Mouse (Mus musculus) lung, postnatal 14 days (tissue): ENCODE data around the gene Fmo5.

Experiments used
- DNase-seq: peaks from one replicate; pipeline ENCODE4 v3.0.0; 2021

Fmo5 gene

GRCm38 (mm10) chr3:97633456-97633855 lies 4.9 kb downstream of the Fmo5 start:
- no peak for DNase-seq

GRCm38 (mm10) chr3:97634288-97634761 lies 5.7 kb downstream of the Fmo5 start:
- DNase-seq: peak; percentile 58

GRCm38 (mm10) chr3:97641396-97641795 lies 12.8 kb downstream of the Fmo5 start:
- no peak for DNase-seq

- DNase-seq: no peak
These were observed 13.4 kb downstream of the Fmo5 start for GRCm38 (mm10) chr3:97642001-97642400.

DNA sequence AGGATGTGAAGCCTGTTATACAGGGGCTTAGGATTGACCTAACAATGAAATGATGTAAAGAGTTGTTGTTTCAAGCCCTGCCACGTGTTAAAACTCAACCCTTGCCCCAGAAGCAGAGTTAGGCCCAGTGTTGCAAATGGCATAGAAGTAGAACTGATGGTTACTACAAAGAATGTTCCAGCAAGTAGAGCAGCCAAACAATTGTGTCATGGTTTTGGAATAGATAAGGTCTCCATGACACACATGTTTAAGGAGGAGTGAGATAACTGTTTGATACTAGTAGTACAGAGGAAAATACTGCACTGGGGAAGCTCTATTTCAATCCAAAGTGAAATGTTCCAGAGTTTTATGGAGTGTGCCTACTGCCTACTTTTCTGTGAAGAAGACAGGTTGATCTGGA lies 19.9 kb downstream of the Fmo5 start:
- DNase-seq: no peak

DNA sequence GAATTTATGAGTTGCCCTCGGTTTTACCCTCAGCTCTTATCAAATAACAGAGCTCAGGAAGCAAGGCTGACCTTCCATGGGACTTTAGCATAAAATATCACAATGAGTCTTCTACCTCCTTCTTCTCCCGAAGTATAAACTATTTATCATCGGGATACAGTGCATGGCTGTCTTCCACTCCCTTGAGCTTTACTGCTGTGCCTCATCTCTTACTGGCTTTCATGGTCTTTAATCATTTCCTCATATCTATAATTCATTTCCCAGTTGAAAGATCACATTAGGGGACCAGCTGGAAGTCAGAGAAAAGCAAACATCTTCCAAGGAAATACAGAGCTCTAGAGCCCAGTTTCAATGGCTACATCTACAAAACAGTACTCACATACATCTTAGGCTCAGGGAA lies 20.4 kb downstream of the Fmo5 start:
- no peak for DNase-seq

- DNase-seq: no peak
These were observed 20.9 kb downstream of the Fmo5 start for GRCm38 (mm10) chr3:97649469-97649868.

DNA sequence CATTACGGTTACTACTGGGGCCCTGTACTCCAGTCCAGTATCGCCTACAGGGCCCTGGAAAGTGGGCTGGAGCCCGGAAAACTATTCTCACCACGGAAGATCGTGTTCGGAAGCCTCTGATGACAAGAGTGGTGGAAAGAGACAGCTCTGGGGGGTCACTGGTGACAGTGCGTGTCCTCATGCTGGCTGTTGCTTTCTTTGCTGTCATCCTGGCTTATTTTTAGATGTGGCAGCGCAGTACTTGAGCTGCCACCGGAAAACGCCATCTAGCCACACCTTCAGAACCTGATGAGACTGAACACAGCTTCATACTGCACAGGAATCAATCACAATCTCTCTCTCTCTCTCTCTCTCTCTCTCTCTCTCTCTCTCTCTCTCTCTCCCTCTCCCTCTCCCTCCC lies 23.0 kb downstream of the Fmo5 start:
- DNase-seq: no peak

GRCm38 (mm10) chr3:97653781-97654180 lies 25.2 kb downstream of the Fmo5 start:
- DNase-seq: no peak

DNA sequence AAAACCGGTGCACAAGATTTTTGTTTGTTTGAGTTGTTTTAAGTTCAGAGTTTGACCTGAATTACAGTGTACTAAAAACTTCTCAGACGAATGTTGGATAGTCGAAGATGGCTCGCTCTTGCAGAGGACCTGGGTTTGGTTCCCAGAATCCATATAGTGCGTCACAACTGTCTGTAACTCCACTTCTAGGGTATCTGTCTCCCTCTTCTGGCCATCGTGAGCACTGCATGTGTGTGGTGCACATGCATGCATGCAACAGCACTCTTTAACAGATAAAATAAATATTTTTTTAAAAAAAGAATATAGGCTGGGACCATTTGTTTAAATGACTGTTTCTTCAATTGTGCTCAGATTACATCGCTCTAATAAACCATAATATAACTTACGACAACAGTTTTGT lies 26.3 kb downstream of the Fmo5 start:
- peak; percentile 28 for DNase-seq

DNA sequence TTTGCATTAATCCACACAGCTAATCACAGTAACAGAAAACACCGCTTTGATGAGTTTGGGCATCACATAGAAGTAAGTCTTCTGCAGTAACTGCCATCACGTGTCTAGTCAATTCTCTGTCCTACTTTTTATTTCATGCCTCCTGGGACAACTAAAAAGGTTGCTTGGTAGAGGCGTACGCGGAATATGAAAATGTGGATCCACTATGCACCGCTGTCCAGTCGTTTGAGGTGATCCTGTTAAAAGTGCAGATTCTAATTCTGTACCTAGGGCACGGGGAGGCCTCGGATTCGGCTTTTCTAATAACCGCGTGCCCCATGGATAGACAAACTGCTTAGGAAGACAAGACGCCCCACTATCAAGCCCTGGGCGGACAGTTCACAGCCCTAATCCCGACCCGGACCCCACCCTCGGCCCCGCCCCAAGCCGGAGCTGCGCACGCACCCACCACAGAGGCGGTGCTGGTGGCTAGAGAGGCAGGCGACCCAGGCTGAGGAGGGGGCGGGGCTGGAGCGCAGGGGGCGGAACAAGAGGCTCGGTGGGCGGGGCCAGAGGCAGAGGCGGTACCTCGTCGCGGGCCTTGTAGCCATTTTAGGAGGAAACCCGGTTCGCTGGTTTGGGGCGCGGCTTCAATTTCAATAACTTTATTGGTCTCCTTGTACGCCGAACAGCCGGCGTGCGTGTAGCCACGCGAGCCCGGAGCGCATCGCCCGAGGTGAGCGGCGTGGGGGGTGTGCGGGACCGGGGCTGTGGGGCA lies 29.2 kb downstream of the Fmo5 start, which contains the start of gene Prkab2:
Gene Prkab2 (plus strand): TSS at position 539 of the 757 bp plus-strand sequence.
- DNase-seq: peak; percentile 100

GRCm38 (mm10) chr3:97658426-97659193 lies 30.0 kb downstream of the Fmo5 start:
- DNase-seq: no peak

GRCm38 (mm10) chr3:97659746-97660145 lies 31.1 kb downstream of the Fmo5 start:
- DNase-seq: no peak

DNA sequence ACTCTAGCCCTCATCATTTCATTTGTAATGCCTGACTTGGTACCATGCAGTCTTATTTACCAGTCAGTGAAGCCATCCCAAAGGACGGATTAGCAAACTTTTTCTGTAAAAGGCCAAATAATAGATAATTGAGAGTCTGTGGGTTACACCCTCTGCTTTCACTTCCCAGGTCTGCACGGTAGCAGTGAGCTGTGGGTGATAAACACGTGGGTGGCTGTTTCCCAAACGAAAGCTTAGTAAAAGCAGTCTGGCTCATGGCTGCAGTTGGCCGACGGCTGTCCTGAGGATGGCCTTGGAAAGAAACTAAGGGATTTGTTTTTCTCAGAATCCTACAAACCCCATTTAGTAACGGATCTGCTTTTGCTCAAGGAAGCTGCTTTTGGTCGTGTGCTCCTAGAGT lies 32.6 kb downstream of the Fmo5 start:
- DNase-seq: no peak

DNA sequence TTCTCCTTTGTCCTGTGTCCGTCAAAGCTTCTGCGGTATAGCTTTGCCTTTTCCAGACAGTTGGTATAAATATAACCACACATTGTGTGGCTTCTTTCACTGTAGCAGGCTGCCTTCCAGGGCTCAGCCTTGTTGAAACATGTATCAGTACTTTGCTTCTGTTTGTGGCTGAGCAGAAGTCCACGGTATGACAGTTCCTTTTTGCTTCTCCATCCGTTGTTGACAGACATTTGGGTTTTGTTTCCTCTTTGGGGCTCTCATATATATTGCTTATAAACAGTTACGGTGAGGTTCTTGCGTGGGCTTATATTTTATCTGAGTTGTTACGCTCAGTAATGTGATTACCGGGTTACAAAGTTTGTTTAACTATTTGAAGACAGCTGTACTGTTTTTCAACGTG lies 36.9 kb downstream of the Fmo5 start:
- no peak for DNase-seq

- no peak for DNase-seq
These were observed 37.5 kb downstream of the Fmo5 start for GRCm38 (mm10) chr3:97666154-97666553.

GRCm38 (mm10) chr3:97667093-97667675 lies 38.6 kb downstream of the Fmo5 start:
- DNase-seq: no peak

GRCm38 (mm10) chr3:97674644-97675110 lies 46.1 kb downstream of the Fmo5 start, which contains the start of gene Gm17651:
Gm17651 (minus strand) TSS chr3:97674694.
- DNase-seq: no peak

- no peak for DNase-seq
These were observed 47.5 kb downstream of the Fmo5 start for GRCm38 (mm10) chr3:97676126-97676525.

GRCm38 (mm10) chr3:97678416-97678815 lies 49.8 kb downstream of the Fmo5 start:
- DNase-seq: no peak

- DNase-seq: peak; percentile 87
These were observed 52.2 kb downstream of the Fmo5 start for GRCm38 (mm10) chr3:97680631-97681320.

DNA sequence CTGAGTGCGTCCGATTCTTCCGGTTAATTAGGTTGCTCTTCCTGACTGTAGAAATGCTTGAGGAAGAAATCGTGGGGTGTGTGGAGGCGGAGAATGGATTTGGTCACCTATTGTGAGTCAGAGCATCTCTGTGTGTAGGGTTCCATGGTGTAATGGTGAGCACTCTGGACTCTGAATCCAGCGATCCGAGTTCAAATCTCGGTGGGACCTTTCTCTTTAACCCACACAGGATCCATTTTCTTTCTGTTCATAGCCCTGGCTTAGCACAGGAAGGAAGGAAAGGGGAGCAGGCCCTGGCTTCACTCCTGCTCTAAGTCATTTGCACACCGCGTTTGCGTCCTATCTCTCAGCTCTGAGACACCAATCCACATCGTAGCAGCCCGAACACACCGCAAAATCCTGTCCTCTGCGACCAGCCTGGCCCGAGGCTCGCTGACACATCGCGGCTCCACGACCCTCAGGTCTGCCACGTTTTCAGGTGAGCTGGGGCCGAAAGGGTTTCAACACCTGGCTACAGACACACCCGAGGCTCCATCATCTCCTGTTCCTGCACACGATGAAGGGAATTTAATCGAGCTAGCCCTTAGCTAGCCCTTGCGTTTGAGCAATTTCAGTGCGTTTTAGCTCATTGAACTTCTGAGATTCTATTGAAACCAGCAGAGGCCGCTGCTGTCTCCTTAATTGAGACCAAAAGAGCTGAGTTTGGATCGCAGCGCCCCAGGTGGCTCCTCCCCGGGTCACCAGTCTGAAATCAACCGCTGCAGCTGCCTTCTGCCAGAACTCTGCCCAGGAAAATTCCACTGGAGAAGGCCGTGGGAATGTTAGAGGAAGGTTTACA lies 52.9 kb downstream of the Fmo5 start:
- DNase-seq: peak; percentile 77
